Mouse (Mus musculus) neural tube, embryonic 11.5 days (tissue): Measurements from ENCODE around the gene Gng2. TPM values are rescaled to one million over a fixed set of nuclear protein-coding genes. Genes with fewer than 3 reads are reported as not detected.

ENCODE experiments used
- ATAC-seq: fragments of 200-750 bp; cut with Nextera tagmentation; 2 replicates; pipeline ENCODE4 v1.8.0; 2017; ENCODE audit warnings: moderate number of reproducible peaks, mild to moderate bottlenecking, moderate TSS enrichment, moderate library complexity; ENCODE audit not compliant: insufficient read depth, low FRiP score, low TSS enrichment
- DNase-seq: peaks from one replicate; pipeline ENCODE4 v3.0.0-alpha.2; 2015; ENCODE audit warnings: low spot score
- H3K27ac ChIP-seq: fragments of 300-500 bp; sonication (generic); 2 replicates; pipeline ENCODE4 v1.5.1; 2014; ENCODE audit warnings: low read depth, mild to moderate bottlenecking, low read length
- H3K27me3 ChIP-seq: fragments of 300-500 bp; sonication (generic); 2 replicates; pipeline ENCODE4 v1.6.1; 2014; ENCODE audit warnings: mild to moderate bottlenecking, low read length, mixed read lengths; ENCODE audit not compliant: control insufficient read depth, insufficient read depth
- H3K36me3 ChIP-seq: fragments of 300-500 bp; sonication (generic); 2 replicates; pipeline ENCODE4 v1.6.1; 2014; ENCODE audit warnings: mild to moderate bottlenecking, low read length, moderate library complexity, mixed read lengths; ENCODE audit not compliant: control insufficient read depth, insufficient read depth
- H3K4me1 ChIP-seq: fragments of 300-500 bp; sonication (generic); 2 replicates; pipeline ENCODE4 v1.6.1; 2014; ENCODE audit warnings: low read length, mixed read lengths; ENCODE audit not compliant: control insufficient read depth, insufficient read depth
- H3K4me2 ChIP-seq: fragments of 300-500 bp; sonication (generic); 2 replicates; pipeline ENCODE4 v1.6.1; 2014; ENCODE audit warnings: low read depth, mild to moderate bottlenecking, moderate library complexity
- H3K4me3 ChIP-seq: fragments of 300-500 bp; sonication (generic); 2 replicates; pipeline ENCODE4 v1.5.1; 2014; ENCODE audit warnings: low read depth, low read length
- H3K9ac ChIP-seq: fragments of 300-500 bp; sonication (generic); 2 replicates; pipeline ENCODE4 v1.6.1; 2014; ENCODE audit warnings: mild to moderate bottlenecking, low read length
- H3K9me3 ChIP-seq: fragments of 300-500 bp; sonication (generic); 2 replicates; pipeline ENCODE4 v1.6.1; 2016; ENCODE audit warnings: low read length; ENCODE audit not compliant: control insufficient read depth
- WGBS: fragments of 180-500 bp; shearing (Covaris S2); extraction: QIAGEN DNeasy Blood & Tissue Kit; methylation state at CpG from one replicate; pipeline ENCODE4 v1.1.7; 2014; 5-methylcytosine and 5-hydroxymethylcytosine counted together
- polyA plus RNA-seq: library from polyadenylated mRNA; unstranded; fragments of >200 nt; fragmentation: Nextera tagmentation; extraction: Ambion mirVana; gene quantifications from 2 replicates; pipeline ENCODE4 v1.2.1, GENCODE M21; 2014

Gene Gng2
- polyA plus RNA-seq, 1 experiment from 2014 or later, result 175 TPM

DNA sequence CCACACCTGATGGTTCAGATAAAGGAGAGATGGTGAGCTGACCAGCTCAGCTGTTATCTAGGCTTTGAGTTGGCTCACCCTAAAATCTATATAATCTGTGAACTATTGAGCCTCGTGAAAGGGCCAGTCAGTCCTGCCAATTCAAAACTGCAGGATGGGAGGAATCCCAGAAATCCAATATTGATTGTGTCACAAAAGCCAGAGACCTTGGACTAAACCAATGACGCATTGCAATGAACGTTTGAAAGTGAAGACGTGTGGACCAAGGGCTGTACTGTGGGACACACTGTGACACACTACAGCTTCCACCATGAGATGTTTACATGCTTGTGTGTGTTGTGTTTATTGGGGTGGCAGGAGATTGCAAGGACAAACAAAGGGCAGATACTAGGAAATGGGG, 18.5 kb upstream of the Gng2 start:
- DNase-seq (no peak), ATAC-seq (no peak)
- no peak overlapping the region for H3K4me3 ChIP-seq
- no peak overlapping the region for H3K27ac ChIP-seq
- no peaks in the 10 kb centered on the region for H3K27me3 ChIP-seq
- H3K9ac ChIP-seq, result no peak overlapping the region
- H3K9me3 ChIP-seq, result no peaks in the 10 kb centered on the region
- H3K36me3 ChIP-seq, result no peaks in the 10 kb centered on the region
- WGBS, result 90% methylated on average over 4 of the region's 4 CpGs
- H3K4me2 ChIP-seq, result no peak overlapping the region
- no peaks in the 10 kb centered on the region for H3K4me1 ChIP-seq

DNA sequence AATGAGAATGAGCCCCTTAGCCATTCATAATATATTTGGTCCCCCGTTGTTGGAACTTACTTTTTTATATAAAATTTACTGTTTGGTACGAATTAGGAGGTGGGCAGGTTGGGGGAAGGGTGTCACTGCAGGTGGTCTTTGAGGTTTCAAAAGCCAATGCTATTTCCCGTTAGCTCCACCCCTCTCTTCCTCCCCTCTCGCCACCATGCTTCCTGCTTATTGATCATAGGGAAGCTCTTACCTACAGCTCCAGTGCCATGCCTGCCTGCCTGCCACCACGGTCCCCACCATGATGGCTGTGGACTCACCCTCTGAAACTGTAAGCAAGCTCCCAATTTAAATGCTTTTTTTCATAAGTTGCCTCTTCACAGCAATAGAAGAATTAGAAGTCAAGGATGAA, 16.6 kb upstream of the Gng2 start:
- Histone ChIP-seq H3K4me2 (no peak overlapping the region), H3K9ac (no peak overlapping the region), H3K27ac (no peak overlapping the region), H3K4me1 (no peaks in the 10 kb centered on the region), H3K36me3 (no peaks in the 10 kb centered on the region), H3K27me3 (no peaks in the 10 kb centered on the region), H3K9me3 (no peaks in the 10 kb centered on the region), H3K4me3 (no peak overlapping the region)
- no peak for DNase-seq
- no peak for ATAC-seq
- 62% methylated on average over 5 of the region's 5 CpGs for WGBS

DNA sequence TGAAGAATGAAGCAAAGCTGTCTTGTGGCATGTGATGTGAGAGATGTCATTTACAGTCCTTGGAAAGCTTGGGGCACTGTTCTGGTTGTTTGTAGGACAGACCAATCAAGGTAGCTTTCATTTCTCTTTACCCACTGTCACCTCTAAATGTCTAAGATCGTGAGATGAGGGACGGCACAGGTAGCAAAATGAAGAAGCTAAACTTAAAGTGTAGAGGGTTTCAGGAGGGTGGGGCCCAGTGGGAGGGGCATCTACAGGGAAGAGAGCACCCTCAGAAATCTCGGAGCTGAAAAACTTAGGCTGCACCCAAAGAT, 16.1 kb upstream of the Gng2 start:
- no peak for DNase-seq
- ATAC-seq, result no peak
- H3K27me3 ChIP-seq, result no peaks in the 10 kb centered on the region
- H3K4me2 ChIP-seq, result no peak overlapping the region
- H3K9me3 ChIP-seq, result no peaks in the 10 kb centered on the region
- no peak overlapping the region for H3K9ac ChIP-seq
- H3K4me1 ChIP-seq, result no peaks in the 10 kb centered on the region
- WGBS, result 90% methylated on average over 3 of the region's 3 CpGs
- no peak overlapping the region for H3K27ac ChIP-seq
- H3K36me3 ChIP-seq, result no peaks in the 10 kb centered on the region
- no peak overlapping the region for H3K4me3 ChIP-seq

DNA sequence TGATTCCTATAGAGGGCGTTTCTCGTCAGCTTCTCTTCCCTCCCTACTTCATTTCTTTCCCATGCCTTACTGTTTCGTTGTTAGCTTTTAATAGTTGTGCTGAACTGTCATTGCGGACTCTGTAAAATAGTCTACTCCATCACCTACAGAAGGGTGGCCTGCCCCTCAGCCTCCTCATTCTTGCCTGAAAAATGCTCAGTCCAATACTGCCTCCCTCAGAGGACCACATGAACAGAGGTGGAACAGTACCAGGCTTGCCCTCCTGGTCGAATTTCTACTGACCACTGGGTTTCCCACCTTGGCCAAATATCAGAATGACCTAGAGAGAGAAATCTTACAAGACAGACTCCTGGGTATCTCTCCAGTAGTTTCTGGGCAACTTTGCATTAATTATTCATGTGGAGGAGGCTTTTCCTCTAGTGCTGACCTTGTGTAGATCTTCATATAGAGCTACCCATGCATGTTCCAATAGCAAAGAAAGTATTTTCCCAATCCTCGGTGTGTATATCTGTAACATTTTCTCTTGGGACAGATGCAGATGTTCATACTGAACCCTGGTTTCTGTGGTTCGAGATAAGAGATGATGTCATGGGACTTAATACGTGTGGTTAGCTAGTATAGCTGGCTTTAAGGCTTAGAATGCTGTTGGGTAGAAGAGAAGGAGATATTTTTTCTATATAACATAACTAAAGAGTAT, 15.6 kb upstream of the Gng2 start:
- Histone ChIP-seq H3K4me1 (no peaks in the 10 kb centered on the region), H3K9ac (no peak overlapping the region), H3K9me3 (no peaks in the 10 kb centered on the region), H3K27me3 (no peaks in the 10 kb centered on the region), H3K36me3 (no peaks in the 10 kb centered on the region), H3K4me2 (no peak overlapping the region), H3K27ac (no peak overlapping the region), H3K4me3 (no peak overlapping the region)
- 88% methylated on average over 8 of the region's 8 CpGs for WGBS
- ATAC-seq (no peak), DNase-seq (no peak)

DNA sequence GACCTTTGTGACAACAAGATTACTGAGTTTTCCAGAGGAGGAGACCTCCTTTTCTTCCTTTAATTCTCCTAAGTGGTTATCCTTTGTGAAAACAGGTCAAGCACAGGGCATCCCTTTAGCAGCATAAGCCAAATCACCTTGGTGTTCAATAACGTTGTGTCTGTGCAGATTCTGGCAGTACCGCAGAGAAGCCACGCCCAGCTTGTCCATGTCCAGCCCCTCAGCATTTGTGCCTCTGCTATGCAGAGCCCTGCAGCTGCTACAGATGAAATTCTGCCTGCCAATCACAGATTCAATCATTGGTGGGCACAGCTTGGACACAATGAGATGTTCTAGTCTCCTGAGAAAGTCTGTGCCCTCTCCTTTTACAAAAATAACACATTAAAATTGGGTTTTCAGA, 14.4 kb upstream of the Gng2 start:
- Histone ChIP-seq H3K9ac (no peak overlapping the region), H3K27ac (no peak overlapping the region), H3K9me3 (no peaks in the 10 kb centered on the region), H3K4me1 (no peaks in the 10 kb centered on the region), H3K4me2 (no peak overlapping the region), H3K27me3 (no peaks in the 10 kb centered on the region), H3K36me3 (no peaks in the 10 kb centered on the region), H3K4me3 (no peak overlapping the region)
- ATAC-seq, result no peak
- 22% methylated on average over 3 of the region's 3 CpGs for WGBS
- no peak for DNase-seq

DNA sequence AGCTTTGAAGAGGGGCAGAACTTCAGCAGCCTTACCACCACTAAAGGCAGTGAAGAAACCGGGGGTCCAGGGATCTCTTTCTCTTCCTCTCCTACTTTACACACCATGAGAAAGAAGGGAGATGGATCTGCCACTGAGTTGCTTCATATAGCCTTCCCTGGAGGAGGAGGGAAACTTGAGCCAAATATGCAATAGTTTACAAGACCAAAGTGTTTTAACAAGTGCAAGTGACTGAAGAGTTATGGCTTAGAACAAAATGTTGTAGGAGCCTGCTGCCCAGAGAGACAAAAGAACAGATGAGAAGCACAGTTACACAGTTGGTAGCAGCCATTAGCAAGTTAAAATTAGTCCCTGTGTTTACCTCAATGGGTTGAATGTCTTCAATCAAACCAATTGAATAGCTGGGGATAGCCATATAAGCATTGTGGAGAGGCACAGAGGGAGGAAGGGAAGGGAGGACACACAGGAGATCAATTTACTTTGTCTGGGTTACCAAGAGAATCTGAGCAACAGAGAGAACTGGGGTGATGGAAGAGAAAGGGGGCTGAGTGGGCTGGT, 13.1 kb upstream of the Gng2 start:
- Histone ChIP-seq H3K9me3 (no peaks in the 10 kb centered on the region), H3K4me3 (no peak overlapping the region), H3K4me1 (peaks cover 8% of the 10 kb centered on the region), H3K9ac (no peak overlapping the region), H3K27me3 (no peaks in the 10 kb centered on the region), H3K4me2 (no peak overlapping the region), H3K27ac (no peak overlapping the region), H3K36me3 (no peaks in the 10 kb centered on the region)
- ATAC-seq (no peak), DNase-seq (no peak)
- 35% methylated on average over 1 of the region's 1 CpGs for WGBS

DNA sequence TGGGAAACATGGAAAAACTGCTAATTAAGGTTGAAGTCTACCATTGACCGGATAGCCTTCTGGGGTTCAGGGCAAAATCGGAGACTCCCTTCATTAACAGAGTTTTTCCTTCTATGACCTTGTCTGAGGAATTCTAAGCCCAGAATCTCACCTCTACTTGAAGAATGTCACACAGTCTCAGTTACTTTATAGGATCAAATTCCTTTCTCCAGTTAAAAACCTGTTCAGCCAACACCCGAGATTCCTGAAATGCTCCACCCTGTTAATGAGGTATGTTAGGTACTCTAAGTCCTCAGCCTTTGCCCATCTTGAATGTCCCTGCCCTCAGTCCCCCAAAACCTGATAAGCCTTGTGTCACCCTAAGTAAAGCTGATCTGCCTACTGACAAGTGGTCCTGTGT, 11.0 kb upstream of the Gng2 start:
- Histone ChIP-seq H3K4me1 (peaks cover 20% of the 10 kb centered on the region), H3K4me3 (no peak overlapping the region), H3K9me3 (no peaks in the 10 kb centered on the region), H3K9ac (no peak overlapping the region), H3K27me3 (no peaks in the 10 kb centered on the region), H3K4me2 (no peak overlapping the region), H3K27ac (no peak overlapping the region), H3K36me3 (no peaks in the 10 kb centered on the region)
- 96% methylated on average over 3 of the region's 3 CpGs for WGBS
- ATAC-seq, result no peak
- DNase-seq, result no peak

DNA sequence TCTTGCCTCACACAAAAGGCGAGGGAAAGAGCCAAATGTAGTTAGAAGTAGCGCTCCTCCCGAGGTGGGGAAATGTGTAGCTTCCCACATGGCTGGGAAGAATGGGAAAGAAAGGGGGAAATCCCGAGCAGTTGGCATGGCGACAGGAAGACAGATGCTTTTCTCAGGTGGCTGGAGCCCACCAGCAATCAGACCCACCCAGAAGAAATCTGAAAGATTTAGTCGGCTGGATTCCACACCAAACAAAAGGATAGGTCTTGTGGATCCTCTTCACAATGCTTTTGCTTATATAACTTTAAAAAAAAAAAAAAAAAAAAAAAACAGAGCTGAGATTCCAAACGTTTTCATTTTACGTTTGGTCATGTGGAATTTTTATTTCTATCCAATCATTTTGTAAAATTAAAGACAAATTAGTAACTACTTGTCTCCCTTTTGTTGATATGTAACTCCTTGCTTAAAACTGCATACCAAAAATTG, 10.0 kb upstream of the Gng2 start:
- Histone ChIP-seq H3K4me3 (no peak overlapping the region), H3K9ac (peak overlapping the region; percentile 41; the same call in 1 of the 2 replicates)

More for the DNA sequence above, 10.0 kb upstream of the Gng2 start:
- peaks cover 20% of the 10 kb centered on the region for H3K4me1 ChIP-seq
- H3K36me3 ChIP-seq, result no peaks in the 10 kb centered on the region
- H3K9me3 ChIP-seq, result no peaks in the 10 kb centered on the region
- H3K27ac ChIP-seq, result peak overlapping the region; percentile 98
- 9% methylated on average over 8 of the region's 8 CpGs for WGBS
- DNase-seq (no peak), ATAC-seq (peak; percentile 70)
- H3K27me3 ChIP-seq, result no peaks in the 10 kb centered on the region
- peak overlapping the region; percentile 42 for H3K4me2 ChIP-seq
